Mouse (Mus musculus): Measurements from ENCODE around the gene Gabrg3. TPM values are rescaled to one million over a fixed set of nuclear protein-coding genes. Genes with fewer than 3 reads are reported as not detected.

Gene Gabrg3
- total RNA-seq, 2 experiments from 2014 or later: 12.4 to 14.3 TPM

DNA sequence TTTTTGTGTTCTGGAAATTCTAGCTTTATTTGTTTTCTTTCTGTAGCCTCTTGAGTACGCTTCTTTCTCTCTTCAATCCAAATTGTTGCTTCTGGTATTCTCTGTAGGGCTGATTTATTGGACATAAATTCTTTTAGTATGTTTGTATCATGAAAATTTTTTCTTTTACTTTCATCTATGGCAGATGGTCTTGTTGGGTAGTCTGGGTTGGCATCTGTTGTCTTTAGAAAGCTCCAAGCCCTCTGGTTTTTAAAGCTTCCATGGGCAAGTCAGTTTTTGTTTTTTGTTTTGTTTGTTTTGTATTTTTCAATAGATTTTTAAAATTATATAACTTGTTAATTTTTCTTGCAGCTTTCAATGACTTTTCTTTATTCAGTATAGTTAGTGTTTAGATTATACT lies 72.0 kb downstream of the Gabrg3 start:
- DNase-seq (ENCODE audit: low spot score in 2 of 2): peak in 1 of 2 experiments; percentile 54

- DNase-seq (ENCODE audit: low spot score in 2 of 2): no peak
Observed at GRCm38 (mm10) chr7:57312018-57312417, 75.0 kb downstream of the Gabrg3 start.

GRCm38 (mm10) chr7:57307337-57307736 lies 79.7 kb downstream of the Gabrg3 start:
- DNase-seq (ENCODE audit: low spot score in 2 of 2): no peak

- DNase-seq (ENCODE audit: low spot score in 2 of 2): no peak
Observed at GRCm38 (mm10) chr7:57296639-57297038, 90.3 kb downstream of the Gabrg3 start.

GRCm38 (mm10) chr7:57294127-57294526 lies 92.9 kb downstream of the Gabrg3 start:
- no peak for DNase-seq (ENCODE audit: low spot score in 2 of 2)

GRCm38 (mm10) chr7:57293564-57293963 lies 93.4 kb downstream of the Gabrg3 start:
- DNase-seq (ENCODE audit: low spot score in 2 of 2): no peak

- no peak for DNase-seq (ENCODE audit: low spot score in 2 of 2)
Observed at GRCm38 (mm10) chr7:57283186-57283585, 103.8 kb downstream of the Gabrg3 start.

GRCm38 (mm10) chr7:57278841-57279240 lies 108.1 kb downstream of the Gabrg3 start:
- DNase-seq (ENCODE audit: low spot score in 2 of 2): no peak

- DNase-seq (ENCODE audit: low spot score in 2 of 2): no peak
Observed at GRCm38 (mm10) chr7:57260201-57260600, 126.8 kb downstream of the Gabrg3 start.

DNA sequence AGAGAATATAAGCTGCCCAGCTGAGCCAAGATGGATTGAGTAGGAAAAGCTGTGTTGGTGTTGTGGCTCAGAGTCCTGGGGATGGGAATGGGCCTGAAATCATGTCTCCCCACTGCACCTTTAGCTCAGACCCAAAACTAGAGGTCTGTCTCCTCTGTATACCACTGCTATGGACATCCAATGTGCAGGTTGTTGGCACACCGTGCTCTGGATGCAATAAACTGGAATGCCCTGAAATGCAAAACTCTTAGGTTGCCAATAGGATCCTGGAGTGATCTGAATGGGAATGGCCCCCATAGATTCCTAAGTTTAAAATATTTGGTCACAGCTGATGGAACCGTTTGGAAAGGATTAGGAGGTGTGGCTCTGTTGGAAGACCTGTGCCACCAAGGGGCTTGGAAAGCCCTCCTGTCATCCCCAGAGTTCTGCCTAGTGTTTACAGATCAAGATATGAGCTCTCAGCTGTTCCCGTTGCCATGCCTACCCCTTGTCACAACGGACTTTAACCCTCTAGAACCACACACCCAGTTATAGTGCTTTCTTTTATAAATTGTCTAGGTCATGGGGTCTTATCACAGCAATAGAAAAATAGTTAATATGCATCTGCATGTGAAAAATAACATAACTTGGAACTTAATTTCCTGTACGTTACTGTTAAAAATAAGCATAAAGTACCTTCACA lies 128.0 kb downstream of the Gabrg3 start:
- no peak for DNase-seq (ENCODE audit: low spot score in 2 of 2)

GRCm38 (mm10) chr7:57243981-57244380 lies 143.0 kb downstream of the Gabrg3 start:
- DNase-seq (ENCODE audit: low spot score in 2 of 2): peak; percentile 9 to 41

DNA sequence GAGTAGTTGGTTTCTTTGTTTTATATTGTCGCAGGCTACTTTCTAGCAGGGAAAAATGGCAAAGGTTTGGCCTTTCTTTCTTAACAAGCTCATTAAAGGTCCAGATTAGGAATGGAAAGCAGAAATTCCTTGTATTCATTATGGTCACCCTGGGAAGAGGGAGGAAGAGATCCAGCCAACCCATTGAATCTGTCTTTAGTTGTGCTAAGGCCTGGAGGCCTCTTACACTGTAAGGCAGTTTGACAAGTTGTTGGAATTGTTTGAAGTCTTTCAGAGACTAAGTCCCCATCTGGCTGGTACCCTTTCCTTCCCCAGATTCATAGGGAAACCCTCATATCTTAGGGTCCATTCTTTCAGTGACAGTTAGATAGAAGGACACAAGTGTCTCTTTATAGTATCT lies 172.9 kb downstream of the Gabrg3 start:
- no peak for DNase-seq (ENCODE audit: low spot score in 2 of 2)

- DNase-seq (ENCODE audit: low spot score in 2 of 2): no peak
Observed at GRCm38 (mm10) chr7:57186015-57186414, 201.0 kb downstream of the Gabrg3 start.

DNA sequence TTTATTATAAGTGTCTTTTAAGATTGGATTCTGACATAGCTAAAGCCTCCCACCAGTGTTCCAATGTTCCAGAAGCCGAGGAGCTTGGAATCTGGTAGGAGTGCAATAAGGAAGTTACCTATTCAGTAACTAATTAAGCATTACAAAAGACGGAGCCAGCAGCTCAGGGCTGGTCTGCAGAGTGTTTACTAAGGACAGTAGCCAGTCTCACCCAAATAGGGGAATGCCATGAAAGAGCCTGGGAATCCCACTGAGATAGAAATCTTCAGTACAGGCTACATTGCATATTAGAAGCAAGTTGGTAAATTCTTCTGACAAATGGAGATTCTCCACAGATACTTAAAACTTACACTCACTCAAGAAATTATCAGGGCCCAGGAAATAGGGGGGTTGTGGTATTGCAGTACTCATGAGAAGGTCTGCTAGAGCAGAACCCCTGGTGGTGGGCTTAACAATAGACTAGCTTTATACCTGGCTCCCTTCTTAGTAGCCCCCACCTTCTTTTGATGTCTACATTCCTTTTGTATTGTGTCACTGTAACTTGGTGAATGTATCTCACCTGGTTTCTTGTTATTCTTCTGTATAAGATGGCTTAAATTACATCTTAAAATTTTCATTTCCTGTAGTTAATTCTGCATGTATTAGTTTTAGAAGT lies 211.0 kb downstream of the Gabrg3 start:
- peak in 1 of 2 experiments; percentile 13 for DNase-seq (ENCODE audit: low spot score in 2 of 2)

GRCm38 (mm10) chr7:57166931-57167330 lies 220.1 kb downstream of the Gabrg3 start:
- DNase-seq (ENCODE audit: low spot score in 2 of 2): no peak

DNA sequence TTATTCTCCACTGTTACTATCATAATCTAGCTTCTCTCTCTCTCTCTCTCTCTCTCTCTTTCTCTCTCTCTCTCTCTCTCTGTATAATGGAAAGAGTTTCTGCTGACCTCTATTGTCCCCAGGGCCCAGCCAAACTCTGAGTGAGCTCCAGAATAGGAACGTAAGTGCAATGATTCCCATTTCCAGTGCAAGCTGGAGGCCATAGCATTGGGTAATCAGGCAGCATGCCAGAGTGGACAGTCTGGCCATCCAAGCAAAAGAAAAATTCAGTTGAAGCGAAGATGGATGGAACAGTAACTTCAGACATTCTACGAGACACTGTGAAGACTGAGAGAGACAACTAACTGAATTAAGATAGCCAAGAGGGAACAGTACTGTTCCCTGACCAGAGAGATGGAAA lies 228.8 kb downstream of the Gabrg3 start:
- DNase-seq (ENCODE audit: low spot score in 2 of 2): no peak

DNA sequence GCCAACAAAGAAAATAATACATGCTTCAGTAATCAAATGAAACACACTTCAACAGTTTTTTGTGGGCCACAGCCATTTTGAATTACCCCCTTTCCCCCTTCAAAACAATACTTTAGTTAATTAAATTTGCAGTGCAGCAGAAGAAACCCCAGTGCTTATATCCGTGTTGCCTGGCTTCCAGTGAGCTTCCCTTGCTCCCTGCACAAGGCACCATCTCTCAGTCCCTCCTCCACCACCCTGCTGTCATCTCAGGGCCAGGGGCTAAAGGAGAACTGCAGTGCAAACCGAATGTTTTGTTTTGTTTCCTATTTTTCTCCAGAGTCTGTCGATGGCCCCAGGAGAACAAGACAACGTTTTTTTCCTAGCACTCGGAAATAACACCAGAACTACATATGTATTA lies 233.2 kb downstream of the Gabrg3 start:
- no peak for DNase-seq (ENCODE audit: low spot score in 2 of 2)

GRCm38 (mm10) chr7:57150768-57151167 lies 236.2 kb downstream of the Gabrg3 start:
- DNase-seq (ENCODE audit: low spot score in 2 of 2): no peak

DNA sequence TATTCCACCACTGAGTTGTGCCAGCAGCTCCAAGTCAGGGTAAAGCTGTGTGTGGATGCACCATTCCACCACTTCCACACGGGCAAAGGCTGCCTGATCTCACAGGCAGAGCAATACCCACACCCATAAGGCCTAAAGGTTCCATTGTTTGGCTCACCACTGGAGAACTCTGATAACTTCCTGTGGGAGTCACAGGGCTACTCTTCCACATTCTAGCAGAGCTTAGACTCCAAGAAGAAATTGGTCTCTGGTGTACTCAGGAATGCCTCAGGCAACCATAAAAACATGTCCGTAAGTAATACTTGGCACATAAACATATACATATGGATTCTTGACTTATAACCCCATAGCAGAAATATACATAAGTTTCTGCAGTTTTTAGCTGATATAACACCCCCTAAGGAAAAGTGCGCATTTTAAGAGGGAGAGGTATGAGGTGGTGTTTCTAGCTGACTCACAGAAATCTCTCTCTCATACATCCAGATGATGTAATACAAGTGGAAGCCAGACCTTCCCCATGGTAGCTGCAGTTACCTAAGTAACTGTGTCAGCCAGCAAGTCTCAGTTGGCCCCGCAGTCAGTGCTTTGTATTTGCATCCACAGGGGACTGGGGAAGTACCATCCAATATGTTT lies 248.8 kb downstream of the Gabrg3 start:
- DNase-seq (ENCODE audit: low spot score in 2 of 2): no peak

DNA sequence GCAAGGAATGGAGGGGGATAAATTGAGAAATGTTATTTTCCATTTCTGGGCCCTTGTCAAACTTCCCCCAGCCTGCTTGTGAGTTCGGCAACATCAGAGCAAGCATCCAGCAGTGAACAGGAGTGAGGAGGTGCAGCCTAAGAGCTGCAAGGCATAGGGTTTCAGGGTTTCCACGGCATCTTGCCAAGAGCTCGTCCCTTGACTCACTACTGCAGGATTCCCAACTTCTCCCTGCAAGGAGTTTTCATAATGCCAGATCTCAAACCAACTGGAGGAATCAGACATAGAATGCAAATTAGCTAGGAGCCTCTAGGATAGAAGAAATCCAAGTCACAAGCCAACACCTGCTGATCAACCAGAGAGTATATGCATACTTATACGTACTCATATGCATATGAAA lies 254.0 kb downstream of the Gabrg3 start:
- no peak for DNase-seq (ENCODE audit: low spot score in 2 of 2)

GRCm38 (mm10) chr7:57132471-57132870 lies 254.5 kb downstream of the Gabrg3 start:
- DNase-seq (ENCODE audit: low spot score in 2 of 2): no peak

GRCm38 (mm10) chr7:57100065-57100464 lies 286.9 kb downstream of the Gabrg3 start:
- no peak for DNase-seq (ENCODE audit: low spot score in 2 of 2)

DNA sequence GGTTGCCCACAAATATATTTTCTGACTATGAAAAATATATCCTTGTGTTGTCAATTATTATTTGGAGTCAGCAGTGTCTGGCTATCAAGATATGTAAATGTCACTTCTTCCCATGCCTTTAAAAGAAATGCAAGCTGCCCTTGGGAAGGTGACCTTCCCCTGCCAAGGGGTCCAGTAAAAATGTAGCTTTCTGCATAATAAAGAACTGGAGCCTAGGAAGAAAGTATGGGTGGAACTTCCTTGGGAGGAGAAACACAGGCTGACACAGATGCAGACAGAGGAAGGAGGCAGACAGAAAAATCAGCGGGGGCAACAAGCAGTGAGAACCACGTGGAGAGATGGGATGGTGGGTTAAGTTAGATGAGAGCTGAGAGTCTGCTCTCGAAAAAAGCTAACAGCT lies 304.9 kb downstream of the Gabrg3 start:
- no peak for DNase-seq (ENCODE audit: low spot score in 2 of 2)

Measured in layer of hippocampus, adult 18-20 months (tissue).